Mouse (Mus musculus) forebrain, embryonic 14.5 days (tissue): ENCODE results near the gene Ndufaf3. TPM values are rescaled to one million over a fixed set of nuclear protein-coding genes. Genes with fewer than 3 reads are reported as not detected.

Experiments used
- ATAC-seq: fragments of 200-750 bp; cut with Nextera tagmentation; 2 replicates; pipeline ENCODE4 v1.8.0; 2017; ENCODE audit warnings: mild to moderate bottlenecking, moderate library complexity
- DNase-seq: peaks from one replicate; pipeline ENCODE4 v3.0.0-alpha.2; 2015; ENCODE audit warnings: low spot score
- H3K27ac ChIP-seq: fragments of 300-500 bp; sonication (generic); 2 replicates; pipeline ENCODE4 v1.5.1; 2014; ENCODE audit warnings: low read depth, mild to moderate bottlenecking, control low read depth, low read length, moderate library complexity
- H3K27me3 ChIP-seq: fragments of 300-500 bp; sonication (generic); replicated peaks from 2 replicates; pipeline ENCODE4 v1.6.1; 2014; ENCODE audit warnings: low read length, control low read depth, mixed read lengths; ENCODE audit not compliant: control insufficient read depth, insufficient read depth
- H3K36me3 ChIP-seq: fragments of 300-500 bp; sonication (generic); 2 replicates; pipeline ENCODE4 v1.6.1; 2014; ENCODE audit warnings: low read length, control low read depth; ENCODE audit not compliant: control insufficient read depth, insufficient read depth
- H3K4me1 ChIP-seq: fragments of 300-500 bp; sonication (generic); 2 replicates; pipeline ENCODE4 v1.6.1; 2014; ENCODE audit warnings: antibody characterized with exemption, low read length, control low read depth; ENCODE audit not compliant: control insufficient read depth, insufficient read depth
- H3K4me2 ChIP-seq: fragments of 300-500 bp; sonication (generic); 2 replicates; pipeline ENCODE4 v1.6.1; 2014; ENCODE audit warnings: mild to moderate bottlenecking, control low read depth, low read length
- H3K4me3 ChIP-seq: fragments of 300-500 bp; sonication (generic); 2 replicates; pipeline ENCODE4 v1.5.1; 2014; ENCODE audit warnings: low read depth, low read length, control low read depth
- H3K9ac ChIP-seq: fragments of 300-500 bp; sonication (generic); 2 replicates; pipeline ENCODE4 v1.6.1; 2014; ENCODE audit warnings: mild to moderate bottlenecking, low read length, control low read depth, moderate library complexity
- H3K9me3 ChIP-seq: fragments of 300-500 bp; sonication (generic); replicated peaks from 2 replicates; pipeline ENCODE4 v1.6.1; 2016; ENCODE audit warnings: low read length, control low read depth, mixed read lengths; ENCODE audit not compliant: control insufficient read depth
- WGBS: fragments of 180-500 bp; shearing (Covaris S2); extraction: QIAGEN DNeasy Blood & Tissue Kit; methylation state at CpG from one replicate; pipeline ENCODE4 v1.1.7; 2014; 5-methylcytosine and 5-hydroxymethylcytosine counted together
- microRNA counts: library from miRNA; unstranded; fragments of <30 nt; microRNA quantifications from one replicate; lab custom pipeline; 2016
- microRNA-seq: library from miRNA; unstranded; fragments of <30 nt; microRNA quantifications from one replicate; pipeline ENCODE4, GENCODE M21; 2016
- polyA plus RNA-seq: library from polyadenylated mRNA; unstranded; fragments of >200 nt; fragmentation: Nextera tagmentation; extraction: Ambion mirVana; gene quantifications from 2 replicates; pipeline ENCODE4 v1.2.1, GENCODE M21; 2014

The Ndufaf3 gene
- polyA plus RNA-seq, 1 experiment from 2014 or later, result 105 TPM

DNA sequence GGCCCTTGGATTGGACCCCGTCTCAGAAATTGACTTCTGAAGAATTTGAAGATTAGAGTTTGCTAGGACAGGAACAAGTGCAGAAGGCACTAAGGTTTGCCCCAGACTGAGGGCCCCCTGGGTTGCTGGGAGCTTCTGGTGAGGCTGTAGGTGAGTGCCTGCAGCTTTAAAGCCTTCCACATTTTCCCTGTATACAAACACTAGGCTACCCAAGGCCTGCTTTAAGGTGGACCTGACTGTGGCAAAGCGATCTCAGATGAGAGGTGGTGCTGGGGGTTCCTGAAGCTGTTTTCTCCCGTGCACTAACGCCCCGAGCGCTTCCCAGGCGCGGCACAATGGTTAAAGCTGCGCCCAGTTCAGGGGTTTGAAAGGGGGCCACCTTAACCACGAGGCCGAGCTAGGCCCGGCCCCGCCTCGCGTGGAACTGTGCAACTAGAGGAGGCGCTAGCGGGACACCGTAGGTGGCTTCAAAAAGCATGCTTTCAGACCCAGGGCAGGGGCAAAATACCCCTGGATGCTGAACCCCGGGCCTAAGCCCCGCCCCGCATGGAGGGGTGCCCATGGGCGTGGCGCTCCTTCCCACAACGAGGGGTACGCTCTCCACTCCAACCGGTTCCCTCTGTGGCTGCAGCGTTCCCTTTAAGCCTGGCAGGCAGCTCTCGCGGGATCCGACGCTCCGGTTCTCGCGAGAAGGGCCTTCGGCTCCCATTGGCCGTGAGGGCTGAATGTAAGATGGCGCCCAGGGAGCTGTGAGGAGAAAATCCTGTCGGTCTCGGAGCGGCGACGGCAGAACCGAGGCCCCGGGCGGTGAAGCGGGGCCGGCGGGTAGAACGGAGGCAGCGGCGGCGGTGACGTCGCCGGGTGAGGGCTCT, 50.6 kb downstream of the Ndufaf3 start, which contains the start of gene Qrich1:
Gene Qrich1, plus strand, starts transcription at position 427 of the 872 bp plus-strand sequence.
- peaks cover 47% of the 10 kb centered on the region for H3K36me3 ChIP-seq
- H3K27ac ChIP-seq, result peak within 1 kb of the TSS; percentile 100
- H3K4me1 ChIP-seq, result peaks cover 14% of the 10 kb centered on the region
- 2% methylated on average over 49 of the region's 55 CpGs for WGBS
- no peaks in the 10 kb centered on the region for H3K9me3 ChIP-seq
- H3K4me3 ChIP-seq, result peak within 1 kb of the TSS; percentile 91
- H3K4me2 ChIP-seq, result peak within 1 kb of the TSS; percentile 67
- DNase-seq (peak; percentile 100), ATAC-seq (peak; percentile 97)
- no peaks in the 10 kb centered on the region for H3K27me3 ChIP-seq
- peak within 1 kb of the TSS; percentile 94 for H3K9ac ChIP-seq

MicroRNAs encoded within 50 kb of the gene (microRNA counts, 519-probe panel; counts per million panel counts)
- 4,384 counts per million, percentile 57 among the panel's probes with 10 or more counts for microRNA mmu-miR-191 (lab: Ali Mortazavi, UCI)
- 3,770 counts per million, percentile 42 among the panel's probes with 10 or more counts for microRNA mmu-miR-425 (lab: Ali Mortazavi, UCI)

Small RNAs within 50 kb of the gene (microRNA-seq; reads per million reads assigned to microRNA genes)
- gene Gm24083 (not detected), gene Mir191 (not detected), gene Mir425 (1,192 reads per million, percentile 82 among the genes with 10 or more reads in this experiment)

Other genes with a start within 250 kb of the Ndufaf3 start
- gene Gpx1, start 228.5 kb downstream of the Ndufaf3 start, polyA plus RNA-seq, result 455 and 521 TPM in 2 replicates
- gene Usp4, start 219.6 kb downstream of the Ndufaf3 start, polyA plus RNA-seq, result 136 and 141 TPM in 2 replicates
- gene 1700102P08Rik, start 174.6 kb downstream of the Ndufaf3 start, polyA plus RNA-seq, result 1.4 and 1.9 TPM in 2 replicates
- 0.94 and 1.1 TPM in 2 replicates for gene Ccdc36, start 138.9 kb downstream of the Ndufaf3 start, polyA plus RNA-seq
- gene BC048562, start 131.0 kb downstream of the Ndufaf3 start, polyA plus RNA-seq, result not detected in 2 replicates
- 45.2 and 49.6 TPM in 2 replicates for gene Ccdc71, start 106.9 kb downstream of the Ndufaf3 start, polyA plus RNA-seq
- 47.9 and 52.6 TPM in 2 replicates for gene Klhdc8b, start 105.9 kb downstream of the Ndufaf3 start, polyA plus RNA-seq
- 12.0 and 17.2 TPM in 2 replicates for gene Lamb2, start 87.7 kb downstream of the Ndufaf3 start, polyA plus RNA-seq
- 48.0 and 64.1 TPM in 2 replicates for gene Usp19, start 76.8 kb downstream of the Ndufaf3 start, polyA plus RNA-seq
- 71.5 and 87.7 TPM in 2 replicates for gene Qars, start 59.7 kb downstream of the Ndufaf3 start, polyA plus RNA-seq
- 143 and 160 TPM in 2 replicates for gene Qrich1, start 50.6 kb downstream of the Ndufaf3 start, polyA plus RNA-seq
- 125 and 136 TPM in 2 replicates for gene Impdh2, start 7.1 kb downstream of the Ndufaf3 start, polyA plus RNA-seq
- gene Dalrd3, start 2.5 kb upstream of the Ndufaf3 start, polyA plus RNA-seq, result 188 and 190 TPM in 2 replicates
- 162 and 187 TPM in 2 replicates for gene Wdr6, start 11.3 kb upstream of the Ndufaf3 start, polyA plus RNA-seq
- 14.5 and 18.1 TPM in 2 replicates for gene P4htm, start 30.2 kb upstream of the Ndufaf3 start, polyA plus RNA-seq
- gene Arih2, start 82.0 kb upstream of the Ndufaf3 start, polyA plus RNA-seq, result 37.5 and 42.4 TPM in 2 replicates
- 23.5 and 24.8 TPM in 2 replicates for gene Slc25a20, start 94.7 kb upstream of the Ndufaf3 start, polyA plus RNA-seq
- gene Prkar2a, start 121.9 kb upstream of the Ndufaf3 start, polyA plus RNA-seq, result 32.4 and 39.1 TPM in 2 replicates
- 217 and 221 TPM in 2 replicates for gene Ip6k2, start 216.4 kb upstream of the Ndufaf3 start, polyA plus RNA-seq
- gene Nckipsd, start 240.9 kb upstream of the Ndufaf3 start, polyA plus RNA-seq, result 13.6 and 19.2 TPM in 2 replicates